Mouse (Mus musculus) liver, embryonic 15.5 days (tissue): ENCODE data around the gene Klra5. TPM values are rescaled to one million over a fixed set of nuclear protein-coding genes. Genes with fewer than 3 reads are reported as not detected.
"Not testable (repeated sequence)": the region's sequence is repeated elsewhere in the genome, so short reads cannot be mapped to it uniquely, and the experiment has no call there.

Source experiments
- ATAC-seq: fragments of 200-750 bp; cut with Nextera tagmentation; 2 replicates; pipeline ENCODE4 v1.8.0; 2017; ENCODE audit warnings: moderate number of reproducible peaks, mild to moderate bottlenecking, moderate library complexity; ENCODE audit not compliant: insufficient read depth
- H3K27ac ChIP-seq: fragments of 300-500 bp; sonication (generic); replicated peaks from 2 replicates; pipeline ENCODE4 v1.5.1; 2015; ENCODE audit warnings: mild to moderate bottlenecking, inconsistent platforms
- H3K27me3 ChIP-seq: fragments of 300-500 bp; sonication (generic); 2 replicates; pipeline ENCODE4 v1.6.1; 2015; ENCODE audit warnings: mild to moderate bottlenecking, inconsistent platforms
- H3K36me3 ChIP-seq: fragments of 300-500 bp; sonication (generic); replicated peaks from 2 replicates; pipeline ENCODE4 v1.6.1; 2015; ENCODE audit warnings: moderate library complexity, mild to moderate bottlenecking, inconsistent platforms
- H3K4me1 ChIP-seq: fragments of 300-500 bp; sonication (generic); replicated peaks from 2 replicates; pipeline ENCODE4 v1.6.1; 2015; ENCODE audit warnings: inconsistent platforms
- H3K4me2 ChIP-seq: fragments of 300-500 bp; sonication (generic); 2 replicates; pipeline ENCODE4 v1.6.1; 2015; ENCODE audit warnings: moderate library complexity, mild to moderate bottlenecking, inconsistent platforms
- H3K4me3 ChIP-seq: fragments of 300-500 bp; sonication (generic); replicated peaks from 2 replicates; pipeline ENCODE4 v1.5.1; 2015; ENCODE audit warnings: mild to moderate bottlenecking, inconsistent platforms
- H3K9ac ChIP-seq: fragments of 300-500 bp; sonication (generic); 2 replicates; pipeline ENCODE4 v1.6.1; 2015; ENCODE audit warnings: moderate library complexity, mild to moderate bottlenecking, inconsistent platforms
- H3K9me3 ChIP-seq: fragments of 300-500 bp; sonication (generic); replicated peaks from 2 replicates; pipeline ENCODE4 v1.6.1; 2016; ENCODE audit warnings: inconsistent platforms
- WGBS: fragments of 180-500 bp; shearing (Covaris S2); methylation state at CpG from one replicate; pipeline ENCODE4 v1.1.7; 2015; ENCODE audit warnings: mixed read lengths; ENCODE audit not compliant: insufficient replicate concordance; 5-methylcytosine and 5-hydroxymethylcytosine counted together
- polyA plus RNA-seq: library from polyadenylated mRNA; unstranded; fragments of >200 nt; fragmentation: Nextera tagmentation; extraction: Ambion mirVana; gene quantifications from 2 replicates; pipeline ENCODE4 v1.2.1, GENCODE M21; 2015

Gene Klra5
- 0.10 TPM in 1 of 2 replicates, not detected in the other for polyA plus RNA-seq

DNA sequence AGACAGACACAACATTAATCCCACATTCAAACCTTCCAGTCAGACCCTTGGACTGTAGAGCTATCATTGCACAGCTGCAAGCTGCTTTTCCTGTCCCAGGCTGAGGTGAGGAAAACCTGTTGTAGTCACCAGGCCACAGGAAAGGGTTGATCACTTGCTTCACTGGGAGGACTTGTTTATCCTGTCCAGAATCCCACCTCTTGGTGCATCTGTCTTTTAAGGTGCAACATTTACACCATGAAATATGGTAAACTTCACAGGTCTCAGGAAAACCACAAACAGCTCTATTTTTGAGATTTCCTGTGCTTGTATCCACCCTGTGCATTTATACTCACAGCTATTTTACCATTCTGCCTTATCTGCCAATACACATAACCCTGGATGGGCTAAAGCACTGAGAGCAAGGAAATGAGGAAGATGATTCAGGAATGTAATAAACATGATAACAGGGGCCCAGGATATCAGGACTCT is at the start of gene Klra5:
Gene Klra5, minus strand, starts transcription at position 175 of the 471 bp plus-strand sequence.
- not testable (repeated sequence) for H3K9ac ChIP-seq, H3K36me3 ChIP-seq, H3K4me2 ChIP-seq, H3K4me3 ChIP-seq, H3K4me1 ChIP-seq, H3K27me3 ChIP-seq, H3K9me3 ChIP-seq, ATAC-seq, H3K27ac ChIP-seq

- WGBS, result 31% methylated on average over 1 of the region's 1 CpGs
Measured at GRCm38 (mm10) chr6:129916996-129917395, 454 bp downstream of the Klra5 start.

GRCm38 (mm10) chr6:129882525-129882924 is 34.9 kb downstream of the Klra5 start:
- WGBS, result 56% methylated on average over 2 of the region's 2 CpGs
- Histone ChIP-seq H3K4me2 (no peak overlapping the region), H3K27me3 (no peaks in the 10 kb centered on the region), H3K4me3 (no peak overlapping the region), H3K27ac (no peak overlapping the region), H3K4me1 (no peaks in the 10 kb centered on the region), H3K9ac (no peak overlapping the region), H3K9me3 (no peaks in the 10 kb centered on the region), H3K36me3 (no peaks in the 10 kb centered on the region)
- ATAC-seq, result no peak

More at GRCm38 (mm10) chr6:129916996-129917395, 454 bp downstream of the Klra5 start:
- Histone ChIP-seq H3K9ac (no peak overlapping the region), H3K4me1 (no peaks in the 10 kb centered on the region), H3K36me3 (no peaks in the 10 kb centered on the region), H3K27me3 (no peaks in the 10 kb centered on the region), H3K4me3 (no peak overlapping the region), H3K9me3 (no peaks in the 10 kb centered on the region), H3K27ac (no peak overlapping the region), H3K4me2 (no peak overlapping the region)
- ATAC-seq, result no peak

GRCm38 (mm10) chr6:129876549-129876948 is 40.9 kb downstream of the Klra5 start, which contains the start of gene Klra17:
Gene Klra17 (minus strand): TSS chr6:129876672.
- no peaks in the 10 kb centered on the region for H3K27me3 ChIP-seq
- 17% methylated on average over 1 of the region's 1 CpGs for WGBS

GRCm38 (mm10) chr6:129862349-129862748 is 55.1 kb downstream of the Klra5 start, which contains the start of gene Gm17631:
Gene Gm17631 (plus strand): TSS chr6:129862649.
- not testable (repeated sequence) for H3K4me2 ChIP-seq, H3K4me3 ChIP-seq, H3K9me3 ChIP-seq, H3K9ac ChIP-seq, ATAC-seq, H3K4me1 ChIP-seq, H3K27me3 ChIP-seq, H3K36me3 ChIP-seq, H3K27ac ChIP-seq
- WGBS, result no CpG with 5 or more reads among the region's 3 CpGs

More at GRCm38 (mm10) chr6:129876549-129876948, 40.9 kb downstream of the Klra5 start, which contains the start of gene Klra17:
- ATAC-seq, result no peak
- H3K4me1 ChIP-seq, result no peaks in the 10 kb centered on the region
- no peaks in the 10 kb centered on the region for H3K36me3 ChIP-seq
- H3K27ac ChIP-seq, result no peak within 1 kb of the TSS
- no peaks in the 10 kb centered on the region for H3K9me3 ChIP-seq
- no peak within 1 kb of the TSS for H3K9ac ChIP-seq
- H3K4me3 ChIP-seq, result no peak within 1 kb of the TSS
- H3K4me2 ChIP-seq, result no peak within 1 kb of the TSS

Other genes starting within 250 kb of the Klra5 start
- 0.22 and 0.33 TPM in 2 replicates for gene Klrc1, start 238.7 kb downstream of the Klra5 start, polyA plus RNA-seq
- not detected in 2 replicates for gene Klri1, start 200.5 kb downstream of the Klra5 start, polyA plus RNA-seq
- 0.02 TPM in 1 of 2 replicates, not detected in the other for gene Klri2, start 177.2 kb downstream of the Klra5 start, polyA plus RNA-seq
- gene Gm156, start 133.4 kb downstream of the Klra5 start, polyA plus RNA-seq, result not detected in 2 replicates
- gene Gm17631, start 55.0 kb downstream of the Klra5 start, polyA plus RNA-seq, result not detected in 2 replicates
- gene Klra17, start 41.0 kb downstream of the Klra5 start, polyA plus RNA-seq, result 0.29 and 0.60 TPM in 2 replicates
- gene Klra6, start 109.3 kb upstream of the Klra5 start, polyA plus RNA-seq, result not detected in 2 replicates
- not detected in 2 replicates for gene Klra4, start 149.6 kb upstream of the Klra5 start, polyA plus RNA-seq
- not detected in 2 replicates for gene Klra8, start 212.2 kb upstream of the Klra5 start, polyA plus RNA-seq